Mouse (Mus musculus) liver, embryonic 15.5 days (tissue): ENCODE measurements around the gene Ephx4. TPM values are rescaled to one million over a fixed set of nuclear protein-coding genes. Genes with fewer than 3 reads are reported as not detected.

Experiments used
- ATAC-seq: fragments of 200-750 bp; cut with Nextera tagmentation; 2 replicates; pipeline ENCODE4 v1.8.0; 2017; ENCODE audit warnings: moderate number of reproducible peaks, mild to moderate bottlenecking, moderate library complexity; ENCODE audit not compliant: insufficient read depth
- H3K27ac ChIP-seq: fragments of 300-500 bp; sonication (generic); replicated peaks from 2 replicates; pipeline ENCODE4 v1.5.1; 2015; ENCODE audit warnings: mild to moderate bottlenecking, inconsistent platforms
- H3K27me3 ChIP-seq: fragments of 300-500 bp; sonication (generic); 2 replicates; pipeline ENCODE4 v1.6.1; 2015; ENCODE audit warnings: mild to moderate bottlenecking, inconsistent platforms
- H3K36me3 ChIP-seq: fragments of 300-500 bp; sonication (generic); replicated peaks from 2 replicates; pipeline ENCODE4 v1.6.1; 2015; ENCODE audit warnings: moderate library complexity, mild to moderate bottlenecking, inconsistent platforms
- H3K4me1 ChIP-seq: fragments of 300-500 bp; sonication (generic); replicated peaks from 2 replicates; pipeline ENCODE4 v1.6.1; 2015; ENCODE audit warnings: inconsistent platforms
- H3K4me2 ChIP-seq: fragments of 300-500 bp; sonication (generic); 2 replicates; pipeline ENCODE4 v1.6.1; 2015; ENCODE audit warnings: moderate library complexity, mild to moderate bottlenecking, inconsistent platforms
- H3K4me3 ChIP-seq: fragments of 300-500 bp; sonication (generic); replicated peaks from 2 replicates; pipeline ENCODE4 v1.5.1; 2015; ENCODE audit warnings: mild to moderate bottlenecking, inconsistent platforms
- H3K9ac ChIP-seq: fragments of 300-500 bp; sonication (generic); 2 replicates; pipeline ENCODE4 v1.6.1; 2015; ENCODE audit warnings: moderate library complexity, mild to moderate bottlenecking, inconsistent platforms
- H3K9me3 ChIP-seq: fragments of 300-500 bp; sonication (generic); replicated peaks from 2 replicates; pipeline ENCODE4 v1.6.1; 2016; ENCODE audit warnings: inconsistent platforms
- WGBS: fragments of 180-500 bp; shearing (Covaris S2); methylation state at CpG from one replicate; pipeline ENCODE4 v1.1.7; 2015; ENCODE audit warnings: mixed read lengths; ENCODE audit not compliant: insufficient replicate concordance; 5-methylcytosine and 5-hydroxymethylcytosine counted together
- polyA plus RNA-seq: library from polyadenylated mRNA; unstranded; fragments of >200 nt; fragmentation: Nextera tagmentation; extraction: Ambion mirVana; gene quantifications from 2 replicates; pipeline ENCODE4 v1.2.1, GENCODE M21; 2015

Gene Ephx4
- polyA plus RNA-seq, 1 experiment from 2014 or later = 0.09 TPM

DNA sequence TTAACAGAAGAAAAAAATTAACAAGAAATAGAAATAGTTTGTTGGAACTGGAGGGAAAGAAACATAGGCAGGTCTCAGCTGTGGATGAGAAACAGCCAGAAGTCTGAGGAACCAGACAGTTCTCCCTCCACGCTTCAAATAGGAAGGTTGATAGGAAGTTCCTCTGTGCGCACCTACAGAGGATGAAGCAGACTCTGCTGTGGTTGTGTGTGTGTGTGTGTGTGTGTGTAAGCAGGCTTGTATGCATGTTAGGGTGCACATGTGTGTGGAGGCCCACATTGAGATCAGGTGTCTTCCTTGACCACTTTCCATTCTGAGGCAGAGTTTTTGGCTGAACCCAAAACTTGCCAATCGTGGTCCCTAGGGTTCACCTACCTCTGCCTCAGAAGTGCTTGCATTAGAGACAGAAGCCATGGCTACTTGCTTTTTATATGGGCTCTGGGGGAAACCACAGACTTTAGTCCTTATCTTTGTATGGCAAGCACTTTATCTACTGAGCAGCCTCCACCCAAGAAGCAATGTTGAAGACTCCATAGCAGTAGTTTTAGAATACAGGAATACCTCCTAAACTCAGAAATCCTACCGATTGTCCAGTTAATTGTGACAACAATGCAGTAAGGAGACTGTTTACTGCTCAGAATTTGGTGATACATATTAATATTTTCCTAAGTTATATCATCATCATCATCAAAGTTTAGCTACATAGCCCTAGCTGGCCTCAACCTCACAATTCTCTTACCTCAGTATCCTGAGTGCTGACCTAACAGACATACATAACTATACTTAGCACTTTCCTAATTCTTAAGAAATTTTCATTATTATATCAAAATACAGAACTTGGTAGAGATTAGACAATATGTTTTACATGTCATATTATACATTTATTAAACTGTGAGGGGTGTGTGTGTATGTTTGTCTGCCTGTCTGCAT, 59.9 kb downstream of the Ephx4 start:
- Histone ChIP-seq H3K9me3 (no peaks in the 10 kb centered on the region), H3K4me1 (peaks cover 18% of the 10 kb centered on the region), H3K27me3 (no peaks in the 10 kb centered on the region), H3K9ac (no peak overlapping the region), H3K27ac (peak overlapping the region; percentile 42; the same call in 1 of the 2 replicates), H3K36me3 (no peaks in the 10 kb centered on the region), H3K4me3 (no peak overlapping the region), H3K4me2 (peak overlapping the region; percentile 8; the same call in 1 of the 2 replicates)
- WGBS = 35% methylated on average over 4 of the region's 4 CpGs
- ATAC-seq = peak; percentile 88

DNA sequence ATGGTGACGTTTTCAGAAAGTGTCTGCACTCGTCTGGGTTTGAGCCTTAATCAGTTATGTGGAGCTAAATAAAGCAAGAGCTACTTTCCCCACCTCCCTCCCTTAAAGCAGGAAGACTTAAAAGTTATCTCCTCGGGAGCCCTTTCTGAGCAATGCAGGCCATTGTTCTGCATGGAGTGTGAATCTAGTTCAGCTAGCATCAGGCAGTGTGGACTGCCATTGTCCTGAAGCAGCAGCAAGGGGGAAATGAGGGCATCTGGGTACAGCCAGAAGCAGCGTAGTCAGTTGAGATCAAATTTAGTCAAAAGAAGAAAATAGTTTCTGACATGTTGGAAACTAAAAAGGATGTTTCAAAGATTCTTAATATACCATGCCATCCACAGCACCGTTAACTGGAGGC, 64.0 kb downstream of the Ephx4 start:
- Histone ChIP-seq H3K36me3 (no peaks in the 10 kb centered on the region), H3K4me2 (no peak overlapping the region), H3K4me1 (peaks cover 32% of the 10 kb centered on the region), H3K4me3 (no peak overlapping the region), H3K27me3 (no peaks in the 10 kb centered on the region), H3K9me3 (no peaks in the 10 kb centered on the region), H3K27ac (no peak overlapping the region), H3K9ac (no peak overlapping the region)
- ATAC-seq = no peak
- WGBS = 55% methylated on average over 5 of the region's 5 CpGs

GRCm38 (mm10) chr5:107467098-107467497, 64.6 kb downstream of the Ephx4 start:
- Histone ChIP-seq H3K4me2 (no peak overlapping the region), H3K27me3 (no peaks in the 10 kb centered on the region), H3K27ac (no peak overlapping the region), H3K9ac (no peak overlapping the region), H3K4me3 (no peak overlapping the region), H3K4me1 (peaks cover 33% of the 10 kb centered on the region), H3K9me3 (no peaks in the 10 kb centered on the region), H3K36me3 (0 out of 2 replicates have a peak, but pooled peaks cover under 1% of the 10 kb centered on the region)
- no peak for ATAC-seq
- 72% methylated on average over 4 of the region's 4 CpGs for WGBS

GRCm38 (mm10) chr5:107470600-107471329, 68.2 kb downstream of the Ephx4 start:
- 30% methylated on average over 10 of the region's 10 CpGs for WGBS
- Histone ChIP-seq H3K4me3 (no peak overlapping the region), H3K27ac (peak overlapping the region; percentile 92), H3K9ac (no peak overlapping the region), H3K4me2 (peak overlapping the region; percentile 50), H3K36me3 (0 out of 2 replicates have a peak, but pooled peaks cover 2% of the 10 kb centered on the region), H3K27me3 (no peaks in the 10 kb centered on the region), H3K9me3 (no peaks in the 10 kb centered on the region), H3K4me1 (peaks cover 23% of the 10 kb centered on the region)
- peak; percentile 95 for ATAC-seq

Other genes with a start within 250 kb of the Ephx4 start
- gene Tgfbr3, start 113.1 kb upstream of the Ephx4 start, polyA plus RNA-seq = 6.0 TPM in 2 replicates
- 0.15 and 0.23 TPM in 2 replicates for gene Brdt, start 71.6 kb upstream of the Ephx4 start, polyA plus RNA-seq
- gene Lpcat2b, start 28.8 kb downstream of the Ephx4 start, polyA plus RNA-seq = not detected in 2 replicates
- gene Btbd8, start 35.3 kb downstream of the Ephx4 start, polyA plus RNA-seq = 1.2 and 1.4 TPM in 2 replicates
- gene Gm42669, start 104.9 kb downstream of the Ephx4 start, polyA plus RNA-seq = 0.05 TPM in 1 of 2 replicates, not detected in the other
- gene 1700028K03Rik, start 132.0 kb downstream of the Ephx4 start, polyA plus RNA-seq = 0.02 TPM in 1 of 2 replicates, not detected in the other
- 4.7 and 6.4 TPM in 2 replicates for gene Rpap2, start 194.6 kb downstream of the Ephx4 start, polyA plus RNA-seq
- 5.3 and 5.4 TPM in 2 replicates for gene Glmn, start 195.2 kb downstream of the Ephx4 start, polyA plus RNA-seq